Mouse (Mus musculus): Measurements from ENCODE around the gene Trim45. TPM values are rescaled to one million over a fixed set of nuclear protein-coding genes. Genes with fewer than 3 reads are reported as not detected.

Gene Trim45
- polyA plus RNA-seq, 1 experiment from 2014 or later = 7.9 TPM

Other genes starting within 250 kb of the Trim45 start
- 50.1 and 50.7 TPM in 2 replicates for gene Man1a2, start 236.7 kb upstream of the Trim45 start, polyA plus RNA-seq (2016; fragmentation: Nextera tagmentation; extraction: Ambion mirVana)
- 0.10 and 0.13 TPM in 2 replicates for gene Vtcn1, start 96.7 kb upstream of the Trim45 start, polyA plus RNA-seq (2016; fragmentation: Nextera tagmentation; extraction: Ambion mirVana)
- gene Ttf2, start 47.5 kb downstream of the Trim45 start, polyA plus RNA-seq (2016; fragmentation: Nextera tagmentation; extraction: Ambion mirVana) = 24.3 and 28.1 TPM in 2 replicates
- gene Cd101, start 107.4 kb downstream of the Trim45 start, polyA plus RNA-seq (2016; fragmentation: Nextera tagmentation; extraction: Ambion mirVana) = 0.05 TPM in 1 of 2 replicates, not detected in the other
- 2.0 and 2.1 TPM in 2 replicates for gene Ptgfrn, start 188.1 kb downstream of the Trim45 start, polyA plus RNA-seq (2016; fragmentation: Nextera tagmentation; extraction: Ambion mirVana)